Mouse (Mus musculus) testis, postnatal 14 days (tissue): ENCODE data around the gene Zfp599.

Source experiments
- DNase-seq: peaks from one replicate; pipeline ENCODE4 v3.0.0; 2021; ENCODE audit warnings: low spot score

Zfp599 gene

DNA sequence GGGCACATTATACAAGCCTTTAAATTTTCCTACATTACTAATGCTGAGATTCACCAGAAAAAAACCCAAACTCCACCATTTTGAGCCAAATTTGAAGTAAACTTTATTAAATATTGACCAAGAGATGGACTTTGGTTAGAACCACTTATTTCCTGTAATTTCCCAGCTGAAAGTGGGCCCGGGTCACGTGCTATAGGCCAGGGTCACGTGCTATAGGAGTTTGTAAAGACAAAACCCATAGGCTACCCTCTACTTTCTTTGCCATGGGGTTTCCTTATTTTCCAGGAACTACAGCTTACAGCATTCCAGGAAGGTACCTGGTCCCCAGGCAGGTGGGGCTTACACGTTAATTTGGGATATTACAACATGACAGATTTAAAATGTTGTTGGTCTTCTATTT is 35.6 kb downstream of the Zfp599 start:
- no peak for DNase-seq

DNA sequence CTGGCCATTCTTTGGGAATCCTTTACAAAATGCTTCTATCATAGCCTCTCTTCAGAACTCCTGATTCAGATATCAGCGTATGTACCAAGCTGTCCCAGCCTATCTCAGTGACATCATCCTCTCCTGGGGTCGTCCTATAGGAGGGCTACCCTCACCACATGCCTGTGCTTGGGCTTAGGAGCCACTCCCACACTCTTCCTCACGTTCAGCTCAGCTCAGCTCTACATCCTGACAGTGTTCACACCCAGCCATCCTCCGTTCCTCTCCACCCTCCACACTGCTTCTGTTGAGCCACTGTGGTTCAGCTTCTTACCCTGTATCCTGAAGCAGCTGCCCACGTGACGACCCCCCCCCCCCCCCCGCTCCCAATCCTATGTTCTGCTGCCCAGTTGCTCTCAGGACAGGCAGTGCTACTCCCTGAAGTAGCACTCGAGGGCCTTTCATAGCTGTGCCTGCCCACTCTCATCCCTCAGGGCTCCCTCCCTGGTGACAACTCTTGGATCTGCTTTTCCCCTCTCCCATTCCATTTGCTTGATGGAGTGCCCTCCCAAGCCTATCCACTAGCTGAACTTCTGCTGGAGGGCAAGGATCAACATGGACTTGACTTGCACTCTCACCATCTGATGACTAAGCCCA is 41.7 kb downstream of the Zfp599 start:
- no peak for DNase-seq

DNA sequence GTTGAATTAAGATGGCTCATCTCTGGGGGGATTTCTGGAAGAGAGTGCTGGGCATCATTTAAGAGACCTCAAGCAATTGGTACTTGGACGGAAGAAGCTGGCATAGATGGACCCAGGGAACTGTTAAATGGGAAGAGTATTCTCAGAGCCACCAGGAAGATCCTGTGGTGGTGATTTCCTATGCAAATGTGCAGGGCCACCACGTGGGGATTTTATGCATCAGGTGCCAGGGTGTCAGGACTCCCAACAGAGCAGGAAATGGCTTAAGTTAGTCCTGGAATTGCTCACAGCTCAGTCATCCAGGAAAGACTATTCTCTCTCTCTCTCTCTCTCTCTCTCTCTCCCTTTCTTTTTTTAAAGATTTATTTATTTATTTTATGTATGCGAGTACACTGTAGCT is 43.0 kb downstream of the Zfp599 start:
- DNase-seq, result no peak

DNA sequence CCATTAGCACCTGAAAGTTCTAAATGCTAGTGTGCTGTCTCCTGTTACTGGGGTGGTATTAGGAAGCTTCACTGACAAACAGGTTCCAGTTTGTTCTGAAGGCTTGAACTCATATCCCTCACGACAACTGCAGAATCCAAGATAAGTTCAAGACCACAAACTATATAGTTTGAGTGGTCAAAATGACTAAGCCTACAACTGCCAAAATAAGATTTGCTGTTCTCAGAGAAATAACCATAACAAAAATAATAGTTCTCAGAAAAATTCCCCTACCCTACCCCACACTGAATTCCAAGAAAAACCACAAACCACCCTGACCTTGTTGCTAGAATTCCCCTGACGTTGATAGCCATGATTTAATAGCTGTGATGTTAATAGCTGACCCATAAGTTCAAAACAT is 45.1 kb downstream of the Zfp599 start:
- DNase-seq, result no peak

DNA sequence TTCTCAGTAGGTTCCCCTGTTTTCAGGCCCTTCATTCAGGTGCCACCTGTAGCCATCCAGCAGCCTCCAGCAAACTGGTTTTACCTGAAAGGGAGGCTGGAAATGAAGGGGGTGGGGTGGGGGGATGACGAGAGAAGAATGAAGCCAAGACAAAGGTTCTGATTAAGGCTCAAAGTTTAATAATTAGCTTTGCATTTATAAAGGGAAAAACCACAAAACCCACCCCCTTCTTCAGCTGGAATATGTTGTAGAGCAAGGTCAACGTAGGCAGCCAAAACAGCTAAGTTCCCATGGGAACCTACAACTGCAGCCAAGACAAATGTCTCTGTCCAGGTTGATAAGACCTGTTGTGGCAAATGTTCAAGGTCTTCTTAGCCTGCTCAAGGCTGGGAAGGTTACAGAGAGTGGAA is 45.9 kb downstream of the Zfp599 start:
- DNase-seq, result peak; percentile 78
